Mouse (Mus musculus): ENCODE measurements around the gene Clic3. TPM values are rescaled to one million over a fixed set of nuclear protein-coding genes. Genes with fewer than 3 reads are reported as not detected.
"Not testable (repeated sequence)": the region's sequence is repeated elsewhere in the genome, so short reads cannot be mapped to it uniquely, and the experiment has no call there.

Gene Clic3
- 3.3 and 3.4 TPM in 2 replicates for polyA plus RNA-seq (2015; fragmentation: Nextera tagmentation; extraction: Ambion mirVana)

- no peak within 1 kb of the TSS for H3K4me2 ChIP-seq (replicated peaks)
- H3K4me3 ChIP-seq: no peak within 1 kb of the TSS
- H3K36me3 ChIP-seq: no peaks in the 10 kb centered on the region
- H3K27ac ChIP-seq (replicated peaks): no peak within 1 kb of the TSS
- no peak for ATAC-seq (replicated peaks)
- H3K9me3 ChIP-seq: no peaks in the 10 kb centered on the region
- H3K27me3 ChIP-seq: no peaks in the 10 kb centered on the region
- no peak within 1 kb of the TSS for H3K9ac ChIP-seq (replicated peaks)
- WGBS: 68% methylated on average over 14 of the region's 14 CpGs
- H3K4me1 ChIP-seq: peaks cover 21% of the 10 kb centered on the region
Observed at GRCm38 (mm10) chr2:25456205-25456953, at the start of gene Clic3. Gene Clic3, plus strand, starts transcription at chr2:25456838.

GRCm38 (mm10) chr2:25408908-25409307, 47.7 kb upstream of the Clic3 start:
- no peaks in the 10 kb centered on the region for H3K27me3 ChIP-seq
- no peak overlapping the region for H3K27ac ChIP-seq (replicated peaks)
- WGBS: 91% methylated on average over 10 of the region's 10 CpGs
- peaks cover 42% of the 10 kb centered on the region for H3K36me3 ChIP-seq
- no peak overlapping the region for H3K4me3 ChIP-seq
- H3K4me1 ChIP-seq: peaks cover 25% of the 10 kb centered on the region
- H3K4me2 ChIP-seq (replicated peaks): no peak overlapping the region
- H3K9me3 ChIP-seq: no peaks in the 10 kb centered on the region
- H3K9ac ChIP-seq (replicated peaks): no peak overlapping the region
- ATAC-seq (replicated peaks): no peak

- H3K9ac ChIP-seq (replicated peaks); H3K4me2 ChIP-seq (replicated peaks); H3K4me1 ChIP-seq; H3K27ac ChIP-seq (replicated peaks); H3K4me3 ChIP-seq; H3K9me3 ChIP-seq; ATAC-seq (replicated peaks); H3K27me3 ChIP-seq: not testable (repeated sequence)
- peaks cover 29% of the 10 kb centered on the region for H3K36me3 ChIP-seq
Observed at GRCm38 (mm10) chr2:25413436-25413835, 43.2 kb upstream of the Clic3 start.

- no peak for ATAC-seq (replicated peaks)
- WGBS: 10% methylated on average over 3 of the region's 3 CpGs
- Histone ChIP-seq H3K36me3 (no peaks in the 10 kb centered on the region), H3K4me1 (no peaks in the 10 kb centered on the region), H3K9me3 (no peaks in the 10 kb centered on the region), H3K9ac (replicated peaks) (no peak overlapping the region), H3K27ac (replicated peaks) (no peak overlapping the region), H3K4me3 (no peak overlapping the region), H3K27me3 (no peaks in the 10 kb centered on the region), H3K4me2 (replicated peaks) (no peak overlapping the region)
Observed at GRCm38 (mm10) chr2:25417426-25417825, 39.2 kb upstream of the Clic3 start.

- peak; percentile 39; the same call in 1 of the 2 replicates for ATAC-seq (replicated peaks)
- Histone ChIP-seq H3K4me2 (replicated peaks) (no peak overlapping the region), H3K4me1 (no peaks in the 10 kb centered on the region), H3K9me3 (no peaks in the 10 kb centered on the region), H3K27me3 (no peaks in the 10 kb centered on the region), H3K9ac (replicated peaks) (no peak overlapping the region), H3K4me3 (no peak overlapping the region), H3K36me3 (no peaks in the 10 kb centered on the region), H3K27ac (replicated peaks) (no peak overlapping the region)
- 22% methylated on average over 3 of the region's 3 CpGs for WGBS
Observed at GRCm38 (mm10) chr2:25421896-25422295, 34.7 kb upstream of the Clic3 start.

- Histone ChIP-seq H3K9ac (replicated peaks) (no peak within 1 kb of the TSS), H3K4me3 (no peak within 1 kb of the TSS), H3K27me3 (no peaks in the 10 kb centered on the region), H3K9me3 (no peaks in the 10 kb centered on the region), H3K27ac (replicated peaks) (no peak within 1 kb of the TSS), H3K36me3 (no peaks in the 10 kb centered on the region), H3K4me1 (peaks cover 2% of the 10 kb centered on the region; the same call in 1 of the 2 replicates), H3K4me2 (replicated peaks) (no peak within 1 kb of the TSS)
- WGBS: 71% methylated on average over 17 of the region's 17 CpGs
- no peak for ATAC-seq (replicated peaks)
Observed at GRCm38 (mm10) chr2:25422587-25423410, 33.8 kb upstream of the Clic3 start, which contains the start of gene Fut7. Gene Fut7, plus strand, starts transcription at chr2:25423267.

- 67% methylated on average over 1 of the region's 1 CpGs for WGBS
- Histone ChIP-seq H3K4me1 (peaks cover 7% of the 10 kb centered on the region; the same call in 1 of the 2 replicates), H3K4me3 (no peak overlapping the region), H3K36me3 (no peaks in the 10 kb centered on the region), H3K9me3 (no peaks in the 10 kb centered on the region), H3K9ac (replicated peaks) (no peak overlapping the region), H3K27me3 (no peaks in the 10 kb centered on the region), H3K4me2 (replicated peaks) (no peak overlapping the region), H3K27ac (replicated peaks) (no peak overlapping the region)
- no peak for ATAC-seq (replicated peaks)
Observed at GRCm38 (mm10) chr2:25423626-25424025, 33.0 kb upstream of the Clic3 start.

GRCm38 (mm10) chr2:25425481-25425880, 31.2 kb upstream of the Clic3 start:
- no peaks in the 10 kb centered on the region for H3K36me3 ChIP-seq
- 37% methylated on average over 27 of the region's 27 CpGs for WGBS
- no peak overlapping the region for H3K27ac ChIP-seq (replicated peaks)
- H3K4me3 ChIP-seq: no peak overlapping the region
- H3K4me1 ChIP-seq: peaks cover 22% of the 10 kb centered on the region
- H3K4me2 ChIP-seq (replicated peaks): no peak overlapping the region
- no peaks in the 10 kb centered on the region for H3K9me3 ChIP-seq
- no peak overlapping the region for H3K9ac ChIP-seq (replicated peaks)
- H3K27me3 ChIP-seq: peaks cover 2% of the 10 kb centered on the region; the same call in 1 of the 2 replicates
- no peak for ATAC-seq (replicated peaks)

GRCm38 (mm10) chr2:25426721-25427191, 29.9 kb upstream of the Clic3 start:
- Histone ChIP-seq H3K9ac (replicated peaks) (no peak overlapping the region), H3K9me3 (no peaks in the 10 kb centered on the region), H3K4me2 (replicated peaks) (no peak overlapping the region), H3K4me1 (peaks cover 31% of the 10 kb centered on the region), H3K27ac (replicated peaks) (no peak overlapping the region), H3K36me3 (no peaks in the 10 kb centered on the region), H3K27me3 (peaks cover 2% of the 10 kb centered on the region; the same call in 1 of the 2 replicates), H3K4me3 (no peak overlapping the region)
- peak; percentile 30; the same call in 1 of the 2 replicates for ATAC-seq (replicated peaks)
- WGBS: 21% methylated on average over 5 of the region's 5 CpGs

- 92% methylated on average over 5 of the region's 5 CpGs for WGBS
Observed at GRCm38 (mm10) chr2:25427256-25427655, 29.4 kb upstream of the Clic3 start.

GRCm38 (mm10) chr2:25428442-25429236, 28.0 kb upstream of the Clic3 start, which contains the start of gene Abca2:
Gene Abca2, plus strand, starts transcription at chr2:25428703.
- ATAC-seq (replicated peaks): peak; percentile 93
- whole genome bisulfite sequencing: under 1% methylated on average over 85 of the region's 89 CpGs

More at GRCm38 (mm10) chr2:25427256-25427655, 29.4 kb upstream of the Clic3 start:
- Histone ChIP-seq H3K4me2 (replicated peaks) (no peak overlapping the region), H3K27ac (replicated peaks) (no peak overlapping the region), H3K9ac (replicated peaks) (no peak overlapping the region), H3K4me1 (peaks cover 31% of the 10 kb centered on the region), H3K9me3 (no peaks in the 10 kb centered on the region), H3K4me3 (no peak overlapping the region), H3K36me3 (no peaks in the 10 kb centered on the region), H3K27me3 (peaks cover 2% of the 10 kb centered on the region; the same call in 1 of the 2 replicates)
- no peak for ATAC-seq (replicated peaks)

More at GRCm38 (mm10) chr2:25428442-25429236, 28.0 kb upstream of the Clic3 start, which contains the start of gene Abca2:
- H3K9me3 ChIP-seq: no peaks in the 10 kb centered on the region
- H3K4me3 ChIP-seq: peak within 1 kb of the TSS; percentile 83
- H3K9ac ChIP-seq (replicated peaks): peak within 1 kb of the TSS; percentile 73
- H3K27me3 ChIP-seq: peaks cover 2% of the 10 kb centered on the region; the same call in 1 of the 2 replicates
- peaks cover 31% of the 10 kb centered on the region for H3K4me1 ChIP-seq
- peaks cover 5% of the 10 kb centered on the region; the same call in 1 of the 2 replicates for H3K36me3 ChIP-seq
- H3K27ac ChIP-seq (replicated peaks): peak within 1 kb of the TSS; percentile 80
- peak within 1 kb of the TSS; percentile 76 for H3K4me2 ChIP-seq (replicated peaks)

Data from forebrain, embryonic 15.5 days (tissue).